Mouse (Mus musculus) limb, embryonic 10.5 days (tissue): ENCODE measurements around the gene Msh4. TPM values are rescaled to one million over a fixed set of nuclear protein-coding genes. Genes with fewer than 3 reads are reported as not detected.
A peak's percentile ranks its signal among the peaks of the same experiment; 100 is the strongest.
"Not testable (repeated sequence)": the region's sequence is repeated elsewhere in the genome, so short reads cannot be mapped to it uniquely, and the experiment has no call there.

ENCODE experiments used
- DNase-seq: peaks from one replicate; pipeline ENCODE4 v3.0.0-alpha.2; 2017; ENCODE audit warnings: low spot score
- H3K27ac ChIP-seq: fragments of 300-500 bp; sonication (generic); 2 replicates; pipeline ENCODE4 v1.5.1; 2016; ENCODE audit warnings: mild to moderate bottlenecking
- H3K27me3 ChIP-seq: fragments of 300-500 bp; sonication (generic); 2 replicates; pipeline ENCODE4 v1.6.1; 2016; ENCODE audit warnings: low read depth, mild to moderate bottlenecking; ENCODE audit not compliant: poor library complexity, severe bottlenecking
- H3K36me3 ChIP-seq: fragments of 300-500 bp; sonication (generic); 2 replicates; pipeline ENCODE4 v1.6.1; 2016; ENCODE audit warnings: mild to moderate bottlenecking, moderate library complexity
- H3K4me1 ChIP-seq: fragments of 300-500 bp; sonication (generic); 2 replicates; pipeline ENCODE4 v1.6.1; 2016
- H3K4me3 ChIP-seq: fragments of 300-500 bp; sonication (generic); 2 replicates; pipeline ENCODE4 v1.5.1; 2016; ENCODE audit warnings: mild to moderate bottlenecking, moderate library complexity
- H3K9me3 ChIP-seq: fragments of 300-500 bp; sonication (generic); replicated peaks from 2 replicates; pipeline ENCODE4 v1.6.1; 2016; ENCODE audit warnings: mild to moderate bottlenecking
- whole genome bisulfite sequencing: fragments of 180-500 bp; shearing (Covaris S2); methylation state at CpG from one replicate; pipeline ENCODE4 v1.1.7; 2016; 5-methylcytosine and 5-hydroxymethylcytosine counted together
- polyA plus RNA-seq: library from polyadenylated mRNA; unstranded; fragments of >200 nt; fragmentation: Nextera tagmentation; extraction: Ambion mirVana; gene quantifications from 2 replicates; pipeline ENCODE4 v1.2.1, GENCODE M21; 2016

The Msh4 gene
- polyA plus RNA-seq, 1 experiment from 2014 or later, result 0.06 TPM

DNA sequence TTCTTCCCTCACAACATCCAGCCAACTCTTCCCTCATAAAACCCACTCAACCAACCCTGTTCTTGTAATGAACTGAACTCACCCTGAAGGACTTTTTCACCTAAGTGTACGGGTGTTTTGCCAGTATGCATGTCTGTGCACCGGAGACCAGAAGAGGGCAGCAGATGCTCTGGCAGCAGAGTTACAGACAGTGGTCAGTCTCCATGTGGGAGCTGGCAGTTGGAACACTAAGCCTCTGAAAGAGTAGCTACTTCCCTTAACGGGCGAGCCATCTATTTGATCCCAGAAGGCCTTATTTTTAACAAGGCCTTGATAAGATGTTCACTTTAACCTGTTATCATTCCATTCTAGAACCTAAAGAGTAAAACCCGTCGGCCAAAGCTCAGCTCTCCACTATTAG is 1.4 kb downstream of the Msh4 start:
- Histone ChIP-seq H3K4me3 (no peak overlapping the region), H3K9me3 (no peaks in the 10 kb centered on the region), H3K27me3 (no peaks in the 10 kb centered on the region), H3K36me3 (peaks cover 65% of the 10 kb centered on the region), H3K27ac (no peak overlapping the region), H3K4me1 (peaks cover 14% of the 10 kb centered on the region)
- peak; percentile 43 for DNase-seq
- 71% methylated on average over 6 of the region's 6 CpGs for WGBS

DNA sequence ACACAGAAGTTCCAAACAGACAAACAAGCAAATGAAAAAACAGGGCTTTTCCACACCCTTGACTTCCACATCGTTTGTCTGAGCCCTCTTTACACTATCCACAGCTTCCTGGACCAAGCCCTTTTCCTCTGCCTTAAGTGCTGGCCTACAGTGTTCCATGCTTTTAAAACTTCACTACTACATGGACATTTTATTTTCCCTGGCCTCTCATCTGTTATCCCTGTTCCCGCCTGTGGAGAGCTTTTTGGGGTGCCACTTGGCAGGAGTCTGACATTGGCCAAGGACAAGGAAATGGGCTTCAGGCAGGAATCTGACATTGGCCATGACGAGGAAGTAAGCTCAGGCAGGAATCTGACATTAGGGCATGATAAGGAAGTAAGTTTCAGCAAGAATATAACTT is 3.3 kb downstream of the Msh4 start:
- 72% methylated on average over 3 of the region's 3 CpGs for WGBS

DNA sequence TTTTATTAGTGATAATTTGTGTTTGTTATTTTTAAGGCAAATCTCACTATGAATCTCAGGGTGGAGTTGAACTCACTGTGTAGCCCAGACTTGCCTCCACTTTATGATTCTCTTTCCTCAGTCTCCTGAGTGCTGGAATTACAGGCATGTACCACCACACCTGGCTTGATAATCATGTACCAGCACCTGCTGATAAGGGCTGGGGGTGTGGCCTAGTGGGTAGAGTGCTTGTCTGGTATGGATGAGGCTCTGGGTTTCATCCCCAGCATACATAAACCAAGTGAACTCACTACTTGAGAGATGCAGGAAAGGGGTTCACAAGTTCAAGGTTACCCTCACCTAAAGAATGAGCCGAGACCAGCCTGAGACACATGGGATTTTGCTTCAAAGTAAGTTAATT is 4.0 kb downstream of the Msh4 start:
- DNase-seq, result no peak
- H3K27me3 ChIP-seq, result no peaks in the 10 kb centered on the region
- 87% methylated on average over 1 of the region's 1 CpGs for WGBS
- no peak overlapping the region for H3K27ac ChIP-seq
- peaks cover 38% of the 10 kb centered on the region for H3K36me3 ChIP-seq
- no peak overlapping the region for H3K4me3 ChIP-seq
- H3K9me3 ChIP-seq, result no peaks in the 10 kb centered on the region
- H3K4me1 ChIP-seq, result peaks cover 4% of the 10 kb centered on the region; the same call in 1 of the 2 replicates

More for the DNA sequence above, 3.3 kb downstream of the Msh4 start:
- Histone ChIP-seq H3K27ac (no peak overlapping the region), H3K27me3 (no peaks in the 10 kb centered on the region), H3K36me3 (peaks cover 45% of the 10 kb centered on the region), H3K4me1 (peaks cover 4% of the 10 kb centered on the region; the same call in 1 of the 2 replicates), H3K4me3 (no peak overlapping the region), H3K9me3 (no peaks in the 10 kb centered on the region)
- no peak for DNase-seq

DNA sequence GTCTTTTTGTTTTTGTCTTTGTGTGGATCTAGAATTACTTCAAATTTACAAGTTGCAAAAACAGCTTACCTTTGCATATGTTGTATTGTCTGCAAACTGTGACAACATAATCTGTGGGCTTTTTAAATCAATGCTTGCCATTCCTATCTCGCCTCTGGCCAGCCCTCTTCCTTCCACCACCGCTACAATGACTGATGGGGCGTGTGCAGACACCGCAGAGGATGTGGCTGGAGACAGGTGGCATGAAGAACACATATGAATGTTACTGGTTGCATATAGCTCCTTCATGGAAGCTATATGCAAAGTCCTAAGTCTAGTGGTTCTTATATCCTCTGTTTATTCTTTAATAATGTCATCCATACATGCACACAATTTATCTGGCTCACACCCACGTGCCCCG is 8.7 kb downstream of the Msh4 start:
- H3K27me3 ChIP-seq, result no peaks in the 10 kb centered on the region
- H3K4me1 ChIP-seq, result no peaks in the 10 kb centered on the region
- H3K27ac ChIP-seq, result no peak overlapping the region
- WGBS, result 77% methylated on average over 6 of the region's 6 CpGs
- H3K36me3 ChIP-seq, result no peaks in the 10 kb centered on the region
- H3K9me3 ChIP-seq, result no peaks in the 10 kb centered on the region
- no peak overlapping the region for H3K4me3 ChIP-seq
- no peak for DNase-seq

DNA sequence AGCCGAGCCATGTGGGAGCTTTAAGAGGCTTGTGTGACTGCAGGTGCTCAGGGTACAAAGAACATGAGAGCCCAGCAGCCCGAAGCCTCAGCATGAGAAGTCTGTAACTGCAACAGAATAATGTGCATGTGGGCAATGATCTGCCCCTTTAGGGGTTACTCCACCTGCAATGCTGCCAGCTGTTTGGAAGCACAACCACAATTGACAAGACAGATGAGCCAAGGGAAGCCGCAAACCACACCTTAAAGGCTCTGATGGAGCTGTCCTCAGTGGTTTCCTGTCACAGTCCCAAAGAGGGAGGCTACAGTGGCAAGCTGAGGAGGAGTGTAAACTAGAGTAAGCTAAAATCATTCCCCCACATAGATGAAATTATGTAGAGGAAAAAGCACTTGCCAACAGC is 10.5 kb downstream of the Msh4 start:
- H3K4me1 ChIP-seq, result no peaks in the 10 kb centered on the region
- H3K27ac ChIP-seq, result no peak overlapping the region
- no peak overlapping the region for H3K4me3 ChIP-seq
- no peaks in the 10 kb centered on the region for H3K9me3 ChIP-seq
- no peak for DNase-seq
- H3K36me3 ChIP-seq, result no peaks in the 10 kb centered on the region
- H3K27me3 ChIP-seq, result no peaks in the 10 kb centered on the region
- 79% methylated on average over 3 of the region's 3 CpGs for WGBS

DNA sequence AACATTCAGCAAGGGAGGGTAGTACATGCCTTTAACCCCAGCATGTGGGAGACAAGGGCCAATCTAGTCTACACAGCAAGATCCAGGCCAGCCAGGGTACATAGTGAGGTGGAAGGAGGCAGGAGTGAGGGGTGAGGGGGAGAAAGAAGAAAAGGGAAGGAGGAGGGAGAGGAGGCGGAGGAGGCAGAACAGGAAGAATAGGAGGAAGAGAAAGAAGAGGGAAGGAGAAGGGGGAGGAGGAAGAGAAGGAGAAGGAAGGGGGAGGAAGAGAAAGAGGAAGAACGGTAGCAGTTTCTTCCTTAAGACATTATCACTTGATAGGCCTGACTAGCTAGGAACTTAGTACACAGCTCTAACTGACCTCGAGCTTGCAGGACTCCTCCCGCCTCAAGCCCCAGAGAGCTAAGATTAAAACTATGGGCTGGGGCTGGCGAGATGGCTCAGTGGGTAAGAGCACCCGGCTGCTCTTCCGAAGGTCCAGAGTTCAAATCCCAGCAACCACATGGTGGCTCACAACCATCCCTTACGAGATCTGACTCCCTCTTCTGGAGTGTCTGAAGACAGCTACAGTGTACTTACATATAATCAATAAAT is 16.7 kb downstream of the Msh4 start:
- Histone ChIP-seq H3K27ac (no peak overlapping the region), H3K36me3 (no peaks in the 10 kb centered on the region), H3K4me3 (no peak overlapping the region), H3K9me3 (no peaks in the 10 kb centered on the region), H3K27me3 (no peaks in the 10 kb centered on the region), H3K4me1 (0 out of 2 replicates have a peak, but pooled peaks cover 4% of the 10 kb centered on the region)
- no peak for DNase-seq
- 82% methylated on average over 7 of the region's 8 CpGs for WGBS

DNA sequence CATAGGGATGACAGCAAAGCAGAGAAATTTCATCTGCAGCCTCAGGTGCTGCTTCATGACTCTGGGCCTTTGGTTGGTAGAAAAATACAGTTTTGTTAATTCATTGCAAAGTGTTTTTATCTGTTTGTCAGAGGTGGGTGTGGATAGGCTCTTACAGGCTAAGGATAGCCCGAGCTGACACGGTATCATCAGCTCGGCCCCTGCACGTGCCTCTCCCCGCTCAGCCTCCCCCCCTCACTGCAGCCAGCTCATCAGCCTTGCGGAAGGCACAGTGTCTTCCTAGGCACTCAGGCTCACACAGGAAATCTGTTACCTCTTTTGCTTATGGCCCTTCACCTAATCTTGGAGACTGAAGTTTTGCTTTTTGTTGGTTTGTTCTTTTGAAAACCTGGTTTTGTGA is 17.8 kb downstream of the Msh4 start:
- no peak for DNase-seq
- no peak overlapping the region for H3K27ac ChIP-seq
- no peaks in the 10 kb centered on the region for H3K9me3 ChIP-seq
- H3K27me3 ChIP-seq, result no peaks in the 10 kb centered on the region
- no peak overlapping the region for H3K4me3 ChIP-seq
- 71% methylated on average over 6 of the region's 6 CpGs for WGBS
- H3K4me1 ChIP-seq, result 0 out of 2 replicates have a peak, but pooled peaks cover 4% of the 10 kb centered on the region
- H3K36me3 ChIP-seq, result no peaks in the 10 kb centered on the region

DNA sequence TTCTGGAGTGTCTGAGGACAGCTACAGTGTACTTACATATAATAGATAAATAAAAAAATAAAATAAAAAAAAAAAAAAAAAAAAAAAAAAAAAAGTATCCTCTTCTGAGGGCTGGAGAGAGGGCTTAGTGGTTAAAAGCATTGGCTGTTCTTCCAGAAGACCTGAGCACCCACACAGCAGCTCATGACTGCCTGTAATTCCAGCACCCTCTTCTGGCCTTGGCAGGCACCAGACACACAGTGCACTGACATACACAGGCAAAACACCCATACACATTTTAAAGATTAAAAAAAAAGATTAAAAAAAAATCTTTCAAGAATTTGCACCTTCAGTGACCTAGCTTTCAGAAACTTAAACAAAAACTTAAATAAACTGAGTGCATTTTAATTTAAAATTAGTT is 19.6 kb downstream of the Msh4 start:
- Histone ChIP-seq H3K36me3 (no peaks in the 10 kb centered on the region), H3K4me1 (0 out of 2 replicates have a peak, but pooled peaks cover 4% of the 10 kb centered on the region), H3K4me3 (no peak overlapping the region), H3K27ac (no peak overlapping the region), H3K27me3 (no peaks in the 10 kb centered on the region), H3K9me3 (no peaks in the 10 kb centered on the region)
- DNase-seq, result no peak

DNA sequence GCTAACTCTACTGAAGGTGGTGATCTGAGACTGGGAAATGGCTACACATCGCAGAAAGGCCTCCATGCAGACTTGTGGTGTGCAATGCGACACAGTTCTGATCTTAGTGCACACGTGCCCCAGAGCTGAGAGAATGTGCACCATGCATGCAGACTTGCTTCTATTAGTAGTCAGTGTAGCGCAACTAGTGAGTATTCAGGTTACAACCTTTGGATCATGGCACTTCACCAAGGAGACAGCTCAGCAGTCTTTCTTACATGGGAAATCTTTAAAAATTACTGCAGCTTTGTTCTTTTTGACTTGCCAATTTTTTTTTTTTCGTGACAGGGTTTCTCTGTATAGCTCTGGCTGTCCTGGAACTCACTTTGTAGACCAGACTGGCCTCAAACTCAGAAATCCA is 34.5 kb downstream of the Msh4 start:
- H3K27ac ChIP-seq, result no peak overlapping the region
- no peak overlapping the region for H3K4me3 ChIP-seq
- H3K36me3 ChIP-seq, result no peaks in the 10 kb centered on the region
- whole genome bisulfite sequencing, result 84% methylated on average over 5 of the region's 5 CpGs
- no peak for DNase-seq
- no peaks in the 10 kb centered on the region for H3K4me1 ChIP-seq
- no peaks in the 10 kb centered on the region for H3K27me3 ChIP-seq
- no peaks in the 10 kb centered on the region for H3K9me3 ChIP-seq

DNA sequence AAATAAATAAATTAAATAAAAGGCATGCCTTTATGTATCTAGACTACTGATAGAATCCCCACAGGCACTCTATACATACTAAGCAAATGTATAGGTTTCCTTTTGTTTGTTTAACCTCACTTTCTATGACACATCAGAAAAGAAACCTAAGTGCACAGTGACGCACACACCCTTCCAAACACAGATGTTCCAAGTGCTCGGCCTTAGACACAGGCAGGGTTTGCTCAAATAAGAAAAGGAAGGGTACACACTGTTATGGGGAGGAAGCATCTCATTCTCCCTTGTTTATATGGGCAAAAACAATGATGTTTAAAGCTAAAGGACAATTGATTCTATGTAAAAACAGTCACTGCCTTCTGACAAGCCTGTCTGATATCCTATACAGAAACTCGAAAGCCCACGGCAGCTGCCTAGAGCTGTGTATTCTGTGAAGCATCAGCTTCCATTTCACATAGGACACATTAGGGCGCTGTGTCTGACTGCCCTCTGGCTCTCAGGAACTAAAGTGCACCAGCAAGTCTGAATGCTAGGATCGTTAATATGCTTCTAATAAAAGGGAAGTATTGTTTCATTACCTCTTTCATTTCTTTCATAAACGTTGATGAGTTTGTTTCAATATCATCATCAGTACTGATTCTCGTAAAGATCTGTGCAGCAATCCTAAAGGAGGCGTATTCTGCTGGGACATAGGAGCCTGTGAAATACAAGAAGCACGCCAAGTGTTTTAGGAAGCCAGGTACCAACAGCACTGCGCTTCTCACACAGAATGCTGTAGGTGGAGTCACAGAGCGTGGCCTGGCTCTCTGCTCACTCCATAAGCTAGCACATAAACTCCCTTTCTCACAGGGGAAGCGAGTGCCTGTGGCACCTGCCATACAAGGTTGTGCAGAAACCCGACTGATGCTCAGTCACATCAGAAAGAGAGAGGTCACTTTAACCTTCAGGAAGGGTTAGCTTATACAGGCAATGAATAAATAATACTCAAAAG is 38.5 kb downstream of the Msh4 start:
- no peaks in the 10 kb centered on the region for H3K27me3 ChIP-seq
- H3K36me3 ChIP-seq, result no peaks in the 10 kb centered on the region
- no peak for DNase-seq
- no peak overlapping the region for H3K4me3 ChIP-seq
- H3K4me1 ChIP-seq, result no peaks in the 10 kb centered on the region
- WGBS, result 78% methylated on average over 14 of the region's 14 CpGs
- no peak overlapping the region for H3K27ac ChIP-seq
- H3K9me3 ChIP-seq, result no peaks in the 10 kb centered on the region

DNA sequence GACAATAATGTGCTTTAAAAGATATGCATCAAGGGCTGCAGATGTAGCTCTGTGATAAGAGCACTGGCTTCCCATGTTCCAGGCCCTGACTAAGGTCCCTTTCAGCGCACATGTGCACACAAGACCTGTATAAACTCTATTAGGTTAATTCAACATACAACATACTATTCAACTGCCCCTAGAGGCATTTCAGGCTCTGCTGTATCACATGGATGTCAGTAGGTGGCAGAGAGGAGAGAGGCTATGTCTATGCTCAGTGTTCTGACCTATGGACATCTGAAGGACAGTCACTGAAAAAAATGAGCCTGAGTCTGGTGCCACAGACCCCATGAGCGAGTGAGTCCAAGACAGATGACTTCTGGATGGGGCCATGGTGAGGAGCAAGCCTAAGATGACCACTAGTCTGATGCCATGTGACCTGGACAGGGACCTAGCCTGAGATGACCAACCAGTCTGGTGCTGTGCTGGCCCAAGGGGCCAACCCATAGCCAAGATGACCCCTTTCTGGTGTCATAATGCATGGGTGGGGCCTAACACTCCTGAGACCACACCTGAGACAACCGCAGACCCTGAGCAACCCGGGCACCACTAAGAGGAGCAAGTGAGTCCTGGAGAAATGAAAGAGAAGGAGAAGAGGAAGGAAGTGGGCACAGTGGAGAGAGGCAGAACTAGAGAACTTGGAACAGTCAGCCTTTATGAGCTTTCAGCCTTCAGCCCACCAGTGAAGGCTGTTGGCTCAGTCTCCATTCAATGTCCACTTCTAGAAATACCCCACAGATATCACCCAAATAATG is 41.1 kb downstream of the Msh4 start:
- H3K9me3 ChIP-seq, result no peaks in the 10 kb centered on the region
- H3K27me3 ChIP-seq, result no peaks in the 10 kb centered on the region
- no peak overlapping the region for H3K27ac ChIP-seq
- no peak overlapping the region for H3K4me3 ChIP-seq
- no peaks in the 10 kb centered on the region for H3K4me1 ChIP-seq
- WGBS, result 90% methylated on average over 4 of the region's 4 CpGs
- no peaks in the 10 kb centered on the region for H3K36me3 ChIP-seq
- no peak for DNase-seq

DNA sequence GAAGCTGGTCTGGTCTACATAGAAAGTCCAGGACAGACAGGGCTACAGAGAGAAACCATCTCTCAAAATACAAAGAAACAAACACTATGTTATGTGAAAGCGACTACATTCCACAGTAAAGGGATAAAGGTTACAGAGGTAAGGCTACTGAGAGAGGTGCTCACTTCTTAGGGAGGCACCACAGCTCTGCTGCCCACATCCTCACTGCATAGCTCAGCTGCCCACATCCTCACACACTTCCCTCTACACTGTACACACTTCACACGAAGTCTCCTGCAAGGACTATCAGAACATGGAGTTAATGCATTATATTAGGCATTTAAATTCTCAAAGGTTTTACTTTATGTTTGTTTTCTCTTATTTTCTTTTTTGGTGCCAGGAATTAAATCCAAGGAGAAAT is 42.1 kb downstream of the Msh4 start:
- Histone ChIP-seq H3K27ac (no peak overlapping the region), H3K4me3 (no peak overlapping the region), H3K36me3 (no peaks in the 10 kb centered on the region), H3K4me1 (no peaks in the 10 kb centered on the region), H3K9me3 (no peaks in the 10 kb centered on the region), H3K27me3 (no peaks in the 10 kb centered on the region)
- 79% methylated on average over 2 of the region's 2 CpGs for WGBS
- DNase-seq, result no peak

DNA sequence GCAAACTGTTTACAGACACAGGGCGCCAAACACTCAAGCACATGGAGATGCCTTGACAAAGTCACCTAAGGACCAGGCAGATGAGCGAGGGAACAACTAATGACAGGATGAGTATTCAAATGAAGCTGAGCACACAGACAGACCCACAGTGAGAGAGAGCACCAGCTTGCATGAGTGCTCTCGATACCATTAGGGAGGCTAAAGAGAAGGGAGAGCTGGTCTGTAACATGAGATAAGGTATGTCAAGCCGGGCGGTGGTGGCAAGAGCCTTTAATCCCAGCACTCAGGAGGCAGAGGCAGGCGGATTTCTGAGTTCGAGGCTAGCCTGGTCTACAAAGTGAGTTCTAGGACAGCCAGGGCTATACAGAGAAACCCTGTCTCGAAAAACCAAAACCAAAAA is 45.5 kb downstream of the Msh4 start:
- not testable (repeated sequence) for H3K9me3 ChIP-seq, H3K27ac ChIP-seq, H3K4me1 ChIP-seq, H3K27me3 ChIP-seq, H3K36me3 ChIP-seq, H3K4me3 ChIP-seq, DNase-seq
- 90% methylated on average over 8 of the region's 8 CpGs for WGBS
